Mouse (Mus musculus): ENCODE measurements around the gene Retnlg.

DNA sequence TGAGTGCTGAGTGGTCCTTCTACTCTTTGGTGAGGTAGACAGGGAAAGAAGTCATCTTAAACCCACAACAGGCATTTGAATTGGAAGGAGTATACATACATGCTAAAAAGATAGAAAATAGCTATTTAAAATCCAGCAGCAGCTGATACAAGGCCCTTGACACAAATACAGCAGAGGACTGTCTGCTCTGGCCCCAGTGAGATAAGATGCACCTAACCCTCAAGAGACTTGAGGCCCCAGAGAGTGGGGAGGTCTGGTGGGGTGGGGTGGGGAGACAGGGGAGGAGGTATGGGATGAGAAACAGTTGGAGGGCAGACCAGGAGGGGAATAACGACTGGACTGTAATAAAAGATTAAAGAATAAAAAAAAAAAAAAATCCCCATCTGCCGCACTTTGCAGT lies 4.7 kb upstream of the Retnlg start:
- TF ChIP-seq CTCF (IDR thresholded peaks at IDR 0.05; ENCODE audit: low read depth, low read length): no peak
- no peak for TF ChIP-seq POLR2A (IDR thresholded peaks at IDR 0.05; ENCODE audit: extremely low read depth, insufficient read depth, low read length)
